Mouse (Mus musculus) granulocyte monocyte progenitor cell, adult 5-6 weeks (primary cell): ENCODE measurements at regions not wholly inside any gene's neighbourhood (a gene's known extent, or its start where the extent isn't known, plus 50 kb on each side); places are given as distances from the start of the nearest gene placed in this dataset.

Source experiments
- ATAC-seq: replicated peaks from 2 replicates; pipeline ENCODE4 v1.8.0; 2016; ENCODE audit warnings: mild to moderate bottlenecking, moderate TSS enrichment, inconsistent platforms; ENCODE audit not compliant: poor library complexity, severe bottlenecking

DNA sequence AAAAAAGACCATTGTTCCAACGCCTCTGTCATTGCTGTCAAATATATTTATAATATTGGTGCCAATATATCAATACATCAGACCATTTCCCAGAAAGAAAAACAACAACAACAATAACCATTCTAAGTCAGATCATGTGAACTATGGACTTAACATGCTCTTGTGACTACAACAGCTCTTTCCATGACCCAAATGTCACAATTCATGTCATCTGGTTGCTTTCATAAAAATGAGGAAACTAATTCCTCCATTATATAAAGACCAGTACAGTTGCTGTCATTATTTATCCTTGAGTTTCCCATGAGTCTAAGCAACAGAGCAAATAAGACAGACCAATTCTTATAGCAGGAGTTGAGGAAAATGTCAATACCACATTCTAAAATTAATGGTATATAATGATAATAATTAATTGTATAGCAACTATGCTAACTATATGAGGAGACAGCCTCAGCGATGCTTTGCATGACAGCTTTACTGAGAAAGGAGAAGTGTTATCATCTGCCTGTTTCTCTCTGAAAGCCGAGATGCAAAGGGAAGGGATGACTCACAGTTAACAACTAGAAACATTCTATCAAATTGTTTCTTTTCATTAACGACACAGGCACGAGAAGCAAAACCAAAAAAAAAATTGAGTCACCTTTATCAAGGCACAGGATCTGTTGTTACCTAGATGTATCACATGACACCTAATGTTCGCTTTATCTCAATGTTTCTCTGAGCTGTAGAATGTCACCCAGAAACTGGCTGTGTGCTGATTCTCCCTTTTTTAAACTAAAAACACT is 115.4 kb upstream of the Atp2b1 start:
- peak; percentile 90 for ATAC-seq

DNA sequence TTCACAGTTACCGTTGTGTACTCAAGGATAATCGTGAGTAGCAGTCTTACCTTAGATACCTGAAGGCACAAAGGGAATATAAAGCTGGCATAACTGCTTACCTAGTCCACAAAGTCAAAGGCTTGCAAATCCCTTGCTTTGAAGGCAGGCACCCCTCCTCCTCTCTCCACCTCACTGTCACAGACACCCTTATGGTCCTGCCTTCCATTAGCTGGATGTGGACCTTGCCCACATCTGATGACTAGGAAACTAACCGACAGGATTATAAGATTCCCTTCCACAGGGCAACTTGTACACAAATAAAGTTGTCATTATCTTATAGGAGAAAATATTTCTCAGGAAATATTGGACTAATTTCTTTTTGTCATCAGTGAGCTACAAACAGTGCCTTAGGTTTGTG is 114.4 kb upstream of the Atp2b1 start:
- no peak for ATAC-seq

DNA sequence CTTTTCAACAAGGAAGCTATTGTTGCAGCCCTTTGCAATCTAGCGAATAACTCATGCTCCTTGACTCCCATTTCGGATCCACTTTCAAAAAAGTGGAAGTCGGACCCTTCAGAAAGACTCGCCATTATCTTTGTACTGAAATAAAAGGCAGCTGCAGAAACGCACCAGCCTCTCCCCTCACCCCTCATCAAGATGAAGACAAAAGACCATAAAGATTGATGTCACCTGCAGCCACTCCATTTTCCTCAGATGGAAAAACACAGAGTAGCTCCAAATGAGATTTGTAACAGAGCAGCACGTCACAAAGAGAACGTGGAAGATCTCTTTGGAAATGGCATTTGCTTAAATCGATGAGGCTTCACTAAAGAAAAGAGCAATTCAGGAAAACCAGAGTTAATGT is 113.3 kb upstream of the Atp2b1 start:
- ATAC-seq: no peak

DNA sequence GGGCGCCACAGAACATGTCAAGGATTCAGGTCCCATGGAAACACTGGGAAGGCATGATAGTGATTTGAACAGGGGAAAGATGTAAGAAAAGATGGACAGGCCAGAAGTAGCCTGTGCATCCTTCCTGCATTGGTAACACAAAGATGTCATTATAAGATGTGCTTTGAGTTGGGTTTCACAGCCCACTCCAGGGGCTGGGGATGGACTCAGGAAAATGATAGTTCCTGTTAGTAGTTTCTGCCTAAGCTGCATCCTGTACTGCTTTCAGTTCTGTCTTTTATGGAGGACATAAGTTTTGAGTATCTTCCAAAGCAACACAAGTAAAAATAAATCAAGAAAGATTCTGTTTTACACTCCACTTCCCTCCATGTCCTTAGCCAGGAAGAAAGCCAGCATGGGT is 109.2 kb upstream of the Atp2b1 start:
- ATAC-seq: peak; percentile 96

DNA sequence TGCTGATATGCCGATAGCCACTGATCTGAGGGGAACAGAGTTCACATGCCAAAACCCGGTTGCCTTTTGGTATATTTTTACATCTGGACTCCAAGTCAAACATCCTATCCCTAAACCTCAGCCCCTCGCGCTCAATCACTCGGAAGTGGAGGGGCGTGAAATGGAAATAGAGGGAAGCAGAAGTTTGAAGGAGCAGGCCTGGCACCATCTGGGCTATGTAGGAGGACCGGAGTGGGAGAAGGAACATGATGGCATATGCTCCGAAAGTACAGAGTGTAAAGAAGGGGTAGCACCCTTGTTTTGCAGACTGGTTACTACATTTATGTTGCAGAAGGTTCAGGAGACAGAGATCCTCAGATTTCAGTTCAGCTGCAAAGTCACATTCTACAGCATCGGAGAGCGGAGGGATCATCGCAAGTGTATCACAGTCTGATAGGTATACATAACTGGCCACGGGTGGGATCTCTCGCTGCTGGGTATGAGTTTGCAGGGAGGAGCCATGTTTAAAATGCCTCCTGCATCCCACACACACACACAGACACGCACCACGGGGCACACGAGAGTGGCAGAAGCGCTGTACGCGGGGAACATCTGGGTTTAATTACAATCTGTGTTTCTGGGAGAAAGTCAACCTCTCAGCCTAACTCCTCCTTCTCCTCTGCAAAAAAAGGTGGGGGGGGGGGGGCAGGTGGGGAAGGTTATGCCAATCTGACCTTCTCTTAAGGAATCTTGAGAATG is 107.2 kb upstream of the Atp2b1 start:
- ATAC-seq: peak; percentile 15; the same call in 1 of the 2 replicates

DNA sequence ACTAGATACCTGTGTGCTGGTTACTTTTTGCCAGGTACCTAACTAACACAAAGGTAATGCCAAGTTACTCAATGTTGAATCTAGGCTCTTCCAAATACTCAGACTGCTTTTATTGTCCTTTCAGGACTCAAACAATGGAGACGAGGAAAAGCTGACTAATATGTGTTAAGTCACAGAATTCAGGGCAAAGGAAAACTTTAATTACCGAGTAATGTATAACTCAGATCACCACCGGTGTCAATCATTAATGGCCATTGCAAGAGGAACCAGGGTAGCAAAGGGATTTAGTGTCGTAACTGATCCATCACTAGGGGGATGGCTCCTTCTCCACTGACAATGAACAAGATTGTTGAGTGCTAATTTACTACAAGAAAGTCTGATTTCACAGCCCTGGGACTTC is 105.6 kb upstream of the Atp2b1 start:
- ATAC-seq: no peak

DNA sequence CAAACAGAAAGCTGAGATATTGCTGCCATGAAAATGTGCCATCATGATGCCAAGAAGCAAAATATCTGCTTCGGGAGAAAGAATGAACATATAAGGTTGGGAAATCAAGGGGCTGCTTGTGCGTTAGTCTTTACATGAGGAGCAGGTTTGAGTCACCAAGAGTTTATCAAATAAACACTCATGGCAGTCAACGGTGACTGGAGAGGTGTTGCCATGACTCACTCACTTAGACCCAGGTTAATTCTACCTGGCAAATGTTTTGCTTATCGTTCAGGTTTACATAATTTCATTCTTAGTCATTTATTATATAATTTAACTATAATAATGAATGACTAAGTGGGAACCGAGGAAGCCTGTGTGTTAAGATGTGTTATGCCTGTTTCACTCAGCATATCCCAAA is 85.2 kb upstream of the Atp2b1 start:
- ATAC-seq: no peak

DNA sequence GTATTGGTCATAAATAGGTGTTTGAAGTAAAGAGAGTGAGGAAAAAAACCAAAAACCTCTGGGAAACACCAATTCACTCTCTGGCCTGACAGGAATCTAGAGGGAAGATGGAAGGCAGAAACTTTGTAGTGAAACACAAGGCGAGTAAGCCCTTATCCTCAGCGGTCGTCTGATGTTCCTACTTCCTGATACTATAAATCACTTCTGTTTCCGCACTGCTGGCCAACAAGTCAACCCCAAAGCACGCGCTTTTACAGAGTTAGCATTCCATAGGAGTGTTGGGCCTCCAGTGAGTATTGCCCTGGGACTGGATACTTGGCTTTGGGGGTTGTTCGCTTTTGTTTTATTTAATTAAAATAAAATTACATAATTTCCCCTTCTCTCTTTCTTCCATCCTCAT is 82.7 kb upstream of the Atp2b1 start:
- ATAC-seq: peak; percentile 74

DNA sequence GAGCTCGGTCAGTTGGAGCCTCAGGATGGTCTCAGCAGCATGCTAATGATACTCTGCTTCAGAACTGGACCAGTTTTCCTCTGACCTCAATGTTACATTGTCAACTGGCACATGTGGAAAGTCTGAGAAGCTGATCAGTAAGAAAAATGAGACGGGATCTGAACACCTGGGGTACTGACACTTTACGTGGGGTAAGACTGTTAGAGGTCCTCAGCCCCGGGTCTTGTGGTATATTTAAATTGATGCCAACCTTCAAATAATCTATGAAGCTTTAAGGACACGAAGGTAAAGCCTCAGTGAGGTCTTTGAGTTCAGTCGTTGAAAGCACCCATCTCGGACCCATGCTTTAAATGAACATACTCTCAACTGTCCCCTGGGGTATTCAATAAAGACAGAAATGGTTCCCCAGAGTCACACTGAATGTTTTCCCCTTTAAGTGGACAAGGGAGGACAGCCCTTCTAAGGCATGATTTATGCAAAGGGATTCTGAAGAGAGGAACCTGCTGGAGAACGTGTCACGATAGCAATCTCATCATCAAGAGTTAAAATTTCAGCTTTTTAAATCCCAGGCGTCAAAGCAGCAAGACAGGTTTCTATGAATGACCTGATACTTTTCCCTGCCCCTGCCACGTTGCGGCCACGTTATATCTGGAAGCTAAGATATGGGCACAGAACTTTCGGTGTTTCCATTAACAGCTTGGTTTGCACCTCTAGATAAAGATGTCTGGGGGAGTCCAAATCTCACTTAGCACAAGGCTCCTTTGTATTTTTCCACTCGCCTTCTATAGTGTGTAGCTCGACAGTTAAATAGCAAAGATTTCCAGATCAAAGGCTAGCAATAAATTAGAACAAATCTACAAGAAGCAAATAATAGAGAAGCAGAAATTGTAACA is 76.7 kb upstream of the Atp2b1 start:
- ATAC-seq: no peak

DNA sequence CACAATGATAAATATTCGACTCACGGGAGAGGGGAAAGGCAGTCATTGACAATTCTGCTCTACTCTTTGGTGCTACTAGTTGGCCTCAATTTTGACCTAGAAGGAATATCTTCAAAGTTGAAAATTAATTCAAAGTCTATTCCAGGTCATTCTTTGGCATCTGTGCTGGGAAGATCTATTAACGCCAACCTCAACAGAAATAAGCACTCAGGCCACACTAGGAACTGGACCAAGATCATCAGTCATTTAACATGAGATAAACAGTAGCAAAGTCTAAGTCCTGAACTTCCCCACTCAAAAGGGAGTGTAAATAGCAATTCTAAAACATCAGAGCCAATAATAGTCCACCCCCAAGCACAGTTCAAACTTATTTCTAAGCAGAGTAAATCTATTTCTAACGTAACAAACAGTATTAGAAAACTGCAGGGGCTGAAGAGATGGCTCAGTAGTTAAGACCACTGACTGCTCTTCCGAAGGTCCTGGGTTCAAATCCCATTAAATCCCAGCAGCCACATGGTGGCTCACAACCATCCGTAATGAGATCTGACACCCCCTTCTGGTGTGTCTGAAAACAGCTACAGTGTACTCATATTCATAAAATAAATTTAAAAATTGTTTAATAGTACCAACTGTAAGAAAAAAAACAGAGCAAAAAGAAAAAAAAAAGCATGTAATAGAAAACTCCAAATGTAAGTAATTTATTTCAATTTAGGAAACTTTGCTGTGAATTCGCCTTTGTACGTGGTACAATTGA is 75.1 kb upstream of the Atp2b1 start:
- no peak for ATAC-seq

DNA sequence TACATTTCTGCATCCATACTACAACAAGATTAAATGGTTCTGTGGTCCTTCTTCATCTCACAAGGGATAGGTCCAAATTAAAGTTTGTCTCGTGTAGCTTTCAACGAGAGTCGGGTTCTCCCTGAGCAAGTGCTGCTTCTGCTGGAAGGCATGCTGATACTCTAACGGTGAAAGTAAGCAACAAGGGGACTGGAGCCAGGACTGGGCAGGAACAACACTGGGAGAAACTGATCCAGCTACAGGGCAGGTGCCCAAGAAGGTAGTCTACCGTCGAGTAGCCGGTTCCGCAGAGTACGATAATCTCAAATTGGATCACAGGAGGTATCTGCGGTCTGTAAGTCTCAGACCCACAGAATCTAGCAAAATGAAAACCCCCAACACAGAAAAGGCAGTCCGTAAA is 74.2 kb upstream of the Atp2b1 start:
- no peak for ATAC-seq

DNA sequence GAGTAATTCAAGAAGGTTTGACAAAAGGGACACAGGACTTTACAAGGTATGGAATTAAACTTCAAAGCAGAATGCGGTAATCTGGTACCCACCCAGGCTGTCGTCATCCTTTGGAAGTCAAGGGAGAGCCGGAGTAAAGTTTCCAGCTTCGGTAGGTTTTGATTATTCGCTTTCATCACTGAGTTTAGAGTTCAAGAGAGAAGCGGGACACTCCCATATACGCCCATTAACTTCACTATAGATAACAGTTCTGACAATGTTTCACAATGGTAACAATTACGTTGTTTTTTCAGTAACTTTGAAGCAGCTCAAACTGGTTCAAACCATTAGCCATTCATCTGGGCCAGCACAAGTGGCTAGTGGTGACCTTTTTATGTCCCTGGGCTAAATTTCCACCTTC is 73.8 kb upstream of the Atp2b1 start:
- no peak for ATAC-seq

DNA sequence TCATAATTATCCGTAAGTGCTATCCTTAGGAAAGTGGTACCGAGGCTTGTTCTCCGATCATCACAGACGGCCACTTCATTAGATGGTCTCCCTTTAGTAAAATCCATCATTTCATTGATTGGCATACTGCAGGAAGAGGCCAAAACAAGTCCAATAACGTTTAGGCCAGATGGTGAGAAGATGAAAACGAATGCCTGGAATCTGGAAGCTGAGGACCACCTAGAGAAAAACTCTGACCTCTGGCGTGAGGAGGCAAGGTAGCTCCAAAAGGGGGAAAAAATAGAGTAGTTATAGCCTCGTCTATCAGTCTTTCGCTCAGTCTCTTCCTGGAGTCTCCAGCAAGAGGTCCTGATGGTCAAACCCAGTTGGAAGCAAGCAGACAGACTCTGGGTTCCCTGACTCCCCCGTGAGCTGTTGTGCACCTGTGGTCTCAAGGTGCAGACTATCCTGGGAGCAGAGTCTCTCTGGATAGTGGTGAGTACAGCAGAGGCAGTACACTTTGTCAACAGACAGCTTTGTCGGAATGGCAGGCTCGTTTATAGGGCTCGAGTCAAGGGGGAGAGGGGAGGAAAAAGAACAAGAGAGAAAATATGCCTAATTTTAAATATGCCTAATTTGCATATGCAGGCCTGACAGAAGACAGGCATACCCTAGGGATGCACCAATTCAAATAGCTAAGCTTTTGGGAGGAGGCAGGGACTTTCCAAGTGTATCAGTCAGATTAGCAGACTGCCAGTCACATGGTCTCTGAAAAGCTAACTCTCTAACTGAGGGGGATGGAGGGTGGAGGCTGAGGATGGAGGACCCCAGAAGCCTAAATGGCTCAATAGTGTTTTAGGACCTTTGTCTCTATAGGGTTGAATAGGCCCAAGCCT is 73.0 kb upstream of the Atp2b1 start:
- ATAC-seq: no peak

DNA sequence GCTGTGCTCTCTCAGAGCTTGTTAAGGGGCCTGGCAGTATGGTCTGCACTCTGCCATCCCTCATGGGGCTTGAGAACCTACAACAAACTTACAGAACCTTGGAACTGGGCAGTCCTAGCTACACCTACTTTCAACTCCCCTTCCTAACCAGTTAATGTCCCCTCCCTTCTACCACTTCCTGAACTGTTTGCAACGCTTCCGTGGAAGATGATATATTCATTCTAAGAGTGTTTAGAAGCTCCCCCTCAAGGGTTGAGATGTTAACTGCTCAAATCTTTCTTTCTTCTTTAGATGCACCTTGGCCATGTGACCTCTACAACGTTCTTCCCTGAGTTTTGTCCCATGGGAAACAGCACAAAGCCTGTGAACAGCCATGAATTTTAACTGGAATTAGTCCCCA is 72.3 kb upstream of the Atp2b1 start:
- ATAC-seq: peak; percentile 58

DNA sequence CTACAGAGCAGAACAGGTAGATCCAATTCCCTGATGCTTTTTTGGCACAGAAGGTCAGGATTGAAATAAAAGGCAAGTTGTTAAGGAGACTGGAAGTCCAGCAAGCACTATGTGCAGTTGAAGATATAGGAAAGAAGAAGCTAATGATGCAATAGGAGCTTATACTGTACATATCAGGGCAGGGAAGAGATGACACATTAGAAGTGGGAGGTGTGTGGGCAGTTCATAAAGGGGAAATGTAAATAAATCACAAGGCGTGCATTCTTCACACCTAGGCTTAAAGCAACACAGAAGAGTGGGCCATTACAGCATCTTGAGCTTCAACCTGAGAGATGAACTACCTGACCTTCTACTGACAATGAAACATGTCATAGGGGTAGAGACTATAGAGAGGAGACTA is 71.5 kb upstream of the Atp2b1 start:
- peak; percentile 73 for ATAC-seq

DNA sequence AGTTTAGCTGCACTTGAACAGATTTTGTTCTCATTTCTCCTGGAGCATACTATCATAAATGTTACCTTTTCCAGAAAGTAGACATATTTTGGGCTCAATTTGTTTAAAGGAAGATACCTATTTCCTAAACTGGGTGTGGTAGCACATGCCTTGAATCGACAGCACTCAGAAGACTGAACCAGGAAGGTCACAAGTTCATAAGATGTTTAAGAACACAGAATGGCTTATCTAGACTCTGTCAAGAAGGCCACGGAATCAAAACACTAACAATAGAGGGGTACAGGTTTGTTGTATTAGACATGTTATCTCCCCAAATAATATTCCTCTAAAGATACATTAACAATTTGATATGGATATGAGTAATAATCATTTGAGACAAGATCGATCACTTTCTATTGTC is 64.4 kb upstream of the Atp2b1 start:
- ATAC-seq: no peak

DNA sequence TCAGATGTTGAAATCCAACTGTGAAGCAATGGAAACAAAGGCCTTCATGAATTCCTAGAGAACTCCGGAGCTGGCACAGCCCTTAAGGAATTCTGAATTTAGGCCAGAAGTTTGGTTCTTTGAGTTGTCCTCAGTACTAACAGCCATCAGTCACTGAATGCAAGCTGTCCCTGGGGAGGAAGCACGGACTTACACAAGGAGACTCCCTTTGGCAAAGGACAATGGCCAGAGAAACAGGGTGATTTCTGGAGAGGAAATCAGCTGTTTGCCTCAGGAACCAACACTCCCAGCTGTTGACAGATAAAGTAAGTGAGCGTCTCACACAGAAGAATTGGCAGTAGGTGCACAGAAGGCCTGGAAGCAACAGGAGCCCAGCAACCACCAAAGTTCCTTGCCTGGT is 56.8 kb upstream of the Atp2b1 start:
- ATAC-seq: no peak

DNA sequence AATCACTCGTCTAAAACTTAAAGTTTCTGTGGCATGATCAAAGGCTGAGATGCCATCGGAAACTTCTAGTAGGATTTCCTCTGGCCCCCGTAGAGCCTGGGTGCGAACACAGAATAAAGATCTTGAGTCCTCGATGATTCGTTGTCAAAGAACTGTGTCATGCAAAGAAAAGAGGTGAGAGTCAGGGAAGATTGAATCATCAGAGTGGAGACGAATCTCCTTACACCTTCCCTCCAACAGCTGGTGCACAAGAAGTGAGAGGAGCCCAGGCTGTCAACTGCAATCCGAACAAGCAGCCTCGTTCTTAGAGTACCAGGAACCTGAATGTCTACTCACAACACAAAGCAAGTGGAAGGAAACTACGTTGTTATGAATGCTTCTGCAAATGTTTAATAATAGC is 52.7 kb upstream of the Atp2b1 start:
- no peak for ATAC-seq

DNA sequence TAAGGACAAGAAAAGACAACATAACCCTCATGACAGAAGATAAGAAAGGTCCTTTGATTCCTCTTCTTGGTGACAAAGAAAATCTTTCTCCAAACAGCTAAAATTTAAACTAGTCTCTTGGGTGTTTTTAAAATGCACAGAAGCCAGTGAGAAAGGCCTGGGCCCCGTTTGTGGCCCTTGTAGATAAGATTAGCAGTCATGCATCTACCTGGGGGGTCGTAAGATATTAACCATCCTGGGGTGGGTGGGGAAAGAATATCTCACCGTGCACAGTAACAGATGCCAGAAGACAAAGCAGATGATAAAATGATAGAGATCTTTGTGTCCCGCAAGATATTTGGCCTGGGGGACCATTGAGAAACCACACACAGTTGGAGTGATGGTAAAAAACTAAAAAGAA is 51.5 kb upstream of the Atp2b1 start:
- no peak for ATAC-seq
